Mouse (Mus musculus) gastrocnemius, postnatal 14 days (tissue): ENCODE data around the gene Pip5kl1. TPM values are rescaled to one million over a fixed set of nuclear protein-coding genes. Genes with fewer than 3 reads are reported as not detected.
A peak's percentile ranks its signal among the peaks of the same experiment; 100 is the strongest.

Source experiments
- DNase-seq: peaks from one replicate; pipeline ENCODE4 v3.0.0; 2021; ENCODE audit warnings: mixed read lengths
- intact Hi-C: fragments of 180-260 bp; cut with DNase I; formaldehyde crosslinking; loops from one replicate; pipeline ENCODE4 v1.15.1; 2025; ENCODE audit warnings: low total_unique reads
- total RNA-seq, 2 experiments: library from RNA; stranded (reverse); gene quantifications; 2 replicates each; pipeline ENCODE4 v1.2.3; 2021

Pip5kl1 gene
- total RNA-seq, 2 experiments from 2014 or later = not detected

DNA sequence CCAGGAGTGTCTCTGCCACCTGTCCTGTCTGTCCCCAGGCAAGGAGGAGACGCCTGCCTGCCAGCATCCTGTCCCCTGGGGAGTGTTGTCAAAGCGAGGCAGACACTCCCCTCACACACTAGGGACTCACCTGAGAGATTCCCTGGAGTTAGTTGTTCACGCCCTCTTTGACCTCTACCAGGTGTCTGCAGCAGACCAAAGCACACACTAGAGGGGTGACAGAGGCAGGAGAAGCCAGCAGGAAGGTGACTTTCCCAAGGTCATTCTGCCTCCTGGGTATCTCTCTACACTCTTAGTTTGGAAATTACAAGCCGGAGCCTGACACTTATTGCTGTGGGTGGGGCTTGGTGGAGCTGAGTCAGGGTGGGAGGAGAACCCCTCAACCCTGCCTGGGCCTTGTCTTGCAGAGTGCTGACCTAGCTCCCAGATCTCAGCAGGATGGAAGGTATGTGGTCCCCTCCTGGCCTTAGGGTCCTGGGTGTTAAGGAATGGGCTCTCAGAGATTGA, 53.5 kb downstream of the Pip5kl1 start:
- DNase-seq = no peak
- intact Hi-C loops = no loop called here

DNA sequence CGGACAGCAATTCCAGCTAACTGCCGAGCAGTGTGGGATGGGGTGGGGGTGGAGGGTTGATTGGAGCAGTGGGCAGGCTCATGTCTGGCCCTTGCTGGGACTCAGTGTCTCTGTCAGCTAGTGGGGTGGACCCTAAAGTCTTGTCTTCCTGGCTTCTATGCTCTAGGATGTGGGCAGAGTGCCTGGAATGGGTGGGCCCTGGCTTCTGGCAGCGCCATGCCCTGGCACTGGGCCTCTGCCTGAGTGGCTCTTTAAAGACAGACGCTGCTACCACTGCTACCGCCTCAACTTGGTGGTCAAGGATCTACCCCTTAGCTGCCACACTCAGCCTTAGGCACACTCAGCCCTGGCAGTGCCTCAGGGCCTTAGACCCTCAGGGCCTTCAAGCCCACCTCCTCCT, 54.1 kb downstream of the Pip5kl1 start:
- DNase-seq = peak; percentile 83
- intact Hi-C loops = no loop called here

DNA sequence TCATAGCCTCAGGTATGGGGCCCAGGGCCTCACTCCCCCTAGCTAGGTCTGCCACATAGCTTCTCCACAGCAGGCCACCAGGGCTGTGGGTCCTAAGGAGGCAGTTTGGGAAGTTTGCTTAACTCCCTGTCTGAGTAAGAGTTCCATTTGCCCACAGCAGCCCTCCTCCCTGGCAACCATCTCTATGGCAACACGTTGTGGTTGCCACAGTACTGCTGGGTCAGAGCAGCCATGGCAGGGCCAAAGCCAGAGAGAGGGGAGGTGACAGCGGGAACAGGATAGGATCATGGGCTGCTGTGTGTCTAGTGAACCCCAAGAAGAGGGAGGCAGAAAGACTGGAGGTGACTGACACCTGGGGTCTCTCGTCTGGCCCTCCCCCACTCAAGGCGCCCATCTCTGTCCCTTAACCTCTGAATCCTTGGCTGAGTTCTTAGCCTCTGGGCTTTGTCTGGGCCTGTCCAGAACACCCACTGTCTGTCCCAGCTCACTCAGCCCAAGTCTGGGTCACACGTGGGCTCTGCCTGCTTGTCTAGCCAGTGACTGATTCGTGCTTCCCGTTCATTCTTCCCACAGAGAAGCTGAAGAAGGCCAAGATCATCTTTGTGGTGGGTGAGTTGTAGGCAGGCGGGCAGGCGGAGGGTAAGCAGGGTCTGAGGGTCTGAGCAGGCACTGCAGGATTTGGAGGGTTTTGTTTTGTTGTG, 54.8 kb downstream of the Pip5kl1 start:
- intact Hi-C loops = no loop called here
- no peak for DNase-seq

DNA sequence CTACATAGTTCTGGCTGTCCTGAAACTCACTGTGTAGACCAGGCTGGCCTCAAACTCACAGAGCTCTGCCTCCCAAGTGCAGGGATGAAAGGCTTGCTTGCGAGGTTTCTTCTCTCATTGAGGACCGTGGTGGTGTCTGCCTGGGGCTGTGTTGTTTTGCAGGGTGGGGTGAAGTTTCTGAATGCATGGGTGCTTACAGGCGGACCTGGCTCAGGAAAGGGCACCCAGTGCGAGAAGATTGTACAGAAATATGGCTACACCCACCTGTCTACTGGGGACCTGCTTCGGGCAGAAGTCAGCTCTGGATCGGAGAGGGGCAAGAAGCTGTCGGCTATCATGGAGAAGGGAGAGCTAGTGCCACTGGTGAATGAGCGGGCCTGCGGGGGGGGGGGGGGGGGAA, 55.4 kb downstream of the Pip5kl1 start:
- DNase-seq = no peak
- intact Hi-C loops = loop anchor here (2.0 kb wide), 1 partner anchor 61 kb away; no protein-coding TSS in a partner anchor

DNA sequence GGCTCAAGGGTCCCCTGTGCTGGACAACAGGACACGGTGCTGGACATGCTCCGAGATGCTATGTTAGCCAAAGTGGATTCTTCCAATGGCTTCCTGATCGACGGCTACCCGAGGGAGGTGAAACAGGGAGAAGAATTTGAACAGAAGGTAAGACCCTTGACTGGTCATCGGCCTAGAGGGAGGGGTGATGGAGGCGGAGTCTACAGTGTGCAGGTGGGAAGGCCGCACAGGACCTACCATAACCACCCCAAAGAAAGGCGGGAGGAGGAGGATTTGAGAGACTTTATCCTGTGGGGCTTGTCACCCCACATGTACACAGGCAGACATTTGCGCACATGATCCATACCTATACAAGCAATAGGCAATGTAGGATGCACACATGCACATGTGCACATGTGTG, 56.4 kb downstream of the Pip5kl1 start:
- intact Hi-C loops = loop anchor here (2.0 kb wide), 1 partner anchor 60 kb away; no protein-coding TSS in a partner anchor
- no peak for DNase-seq

DNA sequence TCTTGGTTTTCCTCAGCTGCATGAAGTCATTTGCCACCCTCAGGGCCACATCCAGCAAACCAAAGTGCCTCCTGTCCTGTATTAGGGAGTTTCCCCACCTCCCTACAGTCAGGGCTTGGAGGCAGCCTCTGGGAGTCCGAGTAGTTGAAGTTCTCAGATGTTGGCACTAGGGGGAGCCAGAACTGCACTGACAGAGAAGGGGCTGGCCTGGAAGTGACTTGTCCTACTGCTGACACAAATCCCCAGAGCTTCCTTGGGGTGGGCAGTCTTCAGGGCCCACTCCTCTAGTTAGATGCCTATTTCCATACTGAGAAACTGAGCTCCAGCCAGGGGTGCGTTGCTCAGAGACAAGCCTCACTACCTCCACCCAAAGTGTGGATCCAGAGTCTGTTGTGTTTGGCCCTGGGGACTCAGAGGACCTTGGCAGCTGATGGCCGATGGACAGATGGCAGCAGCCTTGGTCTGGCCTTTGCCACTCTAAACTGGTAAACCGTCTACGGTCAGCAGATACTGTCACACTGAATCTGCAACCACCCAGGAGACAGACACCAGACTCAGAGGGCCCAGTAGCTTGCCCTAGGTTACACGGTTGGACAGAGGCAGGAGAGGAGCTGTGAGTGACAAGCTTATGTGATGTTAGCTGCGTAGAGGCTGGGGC, 57.3 kb downstream of the Pip5kl1 start:
- DNase-seq = peak; percentile 82
- intact Hi-C loops = loop anchor here (2.0 kb wide), 1 partner anchor 59 kb away; no protein-coding TSS in a partner anchor

Other genes starting within 250 kb of the Pip5kl1 start
- gene Ciz1, start 222.5 kb upstream of the Pip5kl1 start, total RNA-seq = 10 to 100 TPM; 29.3 to 30.0 TPM
- 10 to 100 TPM in 1 of 2 experiments, 1 to 10 TPM in 1; 9.8 to 13.5 TPM for gene Dnm1, start 221.5 kb upstream of the Pip5kl1 start, total RNA-seq
- 10 to 100 TPM; 44.1 to 49.3 TPM for gene 1110008P14Rik, start 192.9 kb upstream of the Pip5kl1 start, total RNA-seq
- gene Lcn2, start 186.5 kb upstream of the Pip5kl1 start, total RNA-seq = 1 to 10 TPM; 2.6 to 4.7 TPM
- gene Ptges2, start 178.9 kb upstream of the Pip5kl1 start, total RNA-seq = 10 to 100 TPM; 41.3 to 43.2 TPM
- gene Naif1, start 124.3 kb upstream of the Pip5kl1 start, total RNA-seq = 1 to 10 TPM; 2.4 to 3.1 TPM
- gene Slc25a25, start 123.4 kb upstream of the Pip5kl1 start, total RNA-seq = 10 to 100 TPM; 18.1 to 47.8 TPM
- 1 to 10 TPM; 3.5 to 4.2 TPM for gene Fam102a, start 39.5 kb upstream of the Pip5kl1 start, total RNA-seq
- gene Dpm2, start 3.9 kb upstream of the Pip5kl1 start, total RNA-seq = 10 to 100 TPM; 17.6 to 17.8 TPM
- gene 9430097D07Rik, start 887 bp downstream of the Pip5kl1 start, total RNA-seq = not detected
- 10 to 100 TPM; 25.6 to 26.3 TPM for gene St6galnac4, start 12.3 kb downstream of the Pip5kl1 start, total RNA-seq
- 10 to 100 TPM; 42.7 to 51.0 TPM for gene St6galnac6, start 24.9 kb downstream of the Pip5kl1 start, total RNA-seq
- gene Ak1, start 47.0 kb downstream of the Pip5kl1 start, total RNA-seq = 1,000 to 10,000 TPM; 1,800 to 1,917 TPM
- 10 to 100 TPM; 46.8 to 49.3 TPM for gene Eng, start 71.8 kb downstream of the Pip5kl1 start, total RNA-seq
- 10 to 100 TPM in 1 of 2 experiments, 1 to 10 TPM in 1; 6.7 to 11.1 TPM for gene Fpgs, start 129.3 kb downstream of the Pip5kl1 start, total RNA-seq
- 10 to 100 TPM; 21.3 to 23.9 TPM for gene Cdk9, start 138.3 kb downstream of the Pip5kl1 start, total RNA-seq
- 10 to 100 TPM; 10.2 to 16.1 TPM for gene Sh2d3c, start 146.3 kb downstream of the Pip5kl1 start, total RNA-seq
- gene 6330409D20Rik, start 166.2 kb downstream of the Pip5kl1 start, total RNA-seq = not detected
- gene Tor2a, start 182.4 kb downstream of the Pip5kl1 start, total RNA-seq = 1 to 10 TPM; 7.5 to 8.2 TPM
- gene Ttc16, start 200.8 kb downstream of the Pip5kl1 start, total RNA-seq = not detected
- gene Ptrh1, start 201.0 kb downstream of the Pip5kl1 start, total RNA-seq = 1 to 10 TPM; 2.4 to 3.0 TPM
- under 1 TPM in 1 of 2 experiments, not detected in 1; 0.35 TPM for gene Cfap157, start 209.6 kb downstream of the Pip5kl1 start, total RNA-seq